Mouse (Mus musculus): ENCODE measurements around the gene Lamtor1.
A peak's percentile ranks its signal among the peaks of the same experiment; 100 is the strongest.
"Not testable (repeated sequence)": the region's sequence is repeated elsewhere in the genome, so short reads cannot be mapped to it uniquely, and the experiment has no call there.

Lamtor1 gene

GRCm38 (mm10) chr7:101900331-101901097, 5.2 kb upstream of the Lamtor1 start:
- DNase-seq (ENCODE audit: low spot score) = no peak

DNA sequence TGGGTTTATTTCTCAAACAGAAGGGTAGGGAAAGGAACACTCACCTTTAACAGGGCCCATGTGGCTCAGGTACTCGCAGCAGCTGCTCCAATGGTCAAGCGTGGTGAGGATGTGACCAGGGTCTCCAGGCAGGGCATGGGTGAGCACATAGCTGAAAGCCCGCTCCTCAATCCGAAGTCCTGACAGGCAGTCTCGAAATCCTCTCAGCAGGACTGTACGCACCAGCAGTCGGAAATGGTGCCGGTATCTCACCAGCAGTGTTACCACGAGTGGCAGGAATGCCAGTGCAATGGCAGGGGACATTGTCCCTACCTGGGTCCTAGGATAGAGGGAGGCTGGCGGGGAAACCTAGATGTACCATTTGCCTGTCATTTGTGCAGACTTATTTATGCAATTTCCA, 3.7 kb upstream of the Lamtor1 start:
- no peak for DNase-seq (ENCODE audit: low spot score)

DNA sequence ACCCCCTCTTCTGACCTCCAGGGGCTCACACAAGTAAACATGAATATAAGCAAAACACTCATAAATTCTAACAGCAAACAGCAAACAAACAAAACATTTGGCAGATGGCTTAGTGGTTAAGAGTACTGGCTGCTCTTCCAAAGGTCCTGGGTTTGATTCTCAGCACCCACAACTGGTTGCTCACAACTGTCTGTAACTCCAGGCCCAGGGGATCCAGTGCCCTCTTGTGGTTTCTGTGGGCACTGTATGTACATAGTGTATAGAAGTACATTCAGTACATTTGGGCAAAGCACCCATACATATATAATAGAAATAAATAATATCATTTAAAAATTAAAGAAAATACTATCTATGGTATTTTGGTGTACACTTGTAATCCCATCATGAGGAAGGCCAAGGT, 2.9 kb upstream of the Lamtor1 start:
- no peak for DNase-seq (ENCODE audit: low spot score)

DNA sequence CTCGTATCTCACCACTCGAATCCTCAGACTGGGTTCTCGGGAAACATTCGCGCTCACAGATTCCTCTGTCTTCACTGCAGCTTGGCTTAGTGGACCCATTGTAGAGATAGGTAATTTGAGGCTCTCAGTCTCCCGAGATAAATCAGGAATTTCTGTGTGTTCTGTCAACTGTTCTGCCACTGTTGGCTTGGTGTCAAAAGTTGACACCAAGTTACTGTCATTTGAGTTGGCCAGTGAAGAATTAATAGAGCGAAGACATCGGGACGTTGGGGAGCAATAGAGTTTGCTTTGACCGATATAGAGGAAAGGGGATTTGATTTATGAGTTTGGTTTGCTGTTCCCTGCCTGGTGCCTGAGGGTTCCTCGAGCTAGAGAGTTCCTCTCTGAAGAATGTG, 580 bp downstream of the Lamtor1 start, which contains the start of gene Tomt:
TSS of gene Tomt (minus strand) at position 73 of the 395 bp plus-strand sequence.
- no peak for DNase-seq (ENCODE audit: low spot score)

GRCm38 (mm10) chr7:101906696-101907095, 992 bp downstream of the Lamtor1 start:
- no peak for DNase-seq (ENCODE audit: low spot score)

- DNase-seq (ENCODE audit: low spot score) = peak; percentile 34
Observed at GRCm38 (mm10) chr7:101908367-101908766, 2.7 kb downstream of the Lamtor1 start.

DNA sequence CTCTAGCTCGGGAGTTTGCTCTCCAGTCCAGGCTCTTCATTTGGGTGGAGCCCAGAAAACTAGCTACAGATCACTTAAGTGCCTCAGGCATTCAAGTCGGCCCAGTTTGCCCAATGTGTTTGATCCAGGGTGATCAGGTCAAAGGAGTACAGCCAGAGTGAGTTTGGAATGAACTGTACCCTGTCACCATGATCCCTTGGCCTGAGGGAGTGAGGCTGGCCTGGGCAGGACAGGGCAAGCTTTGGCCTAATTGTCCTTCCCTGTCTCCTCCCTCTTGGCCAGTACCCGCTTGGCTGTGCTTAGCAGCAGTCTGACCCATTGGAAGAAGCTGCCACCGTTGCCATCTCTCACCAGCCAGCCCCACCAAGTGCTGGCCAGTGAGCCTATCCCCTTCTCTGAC, 4.4 kb downstream of the Lamtor1 start:
- DNase-seq (ENCODE audit: low spot score) = no peak

- DNase-seq (ENCODE audit: low spot score) = no peak
Observed at GRCm38 (mm10) chr7:101911982-101912381, 6.3 kb downstream of the Lamtor1 start.

DNA sequence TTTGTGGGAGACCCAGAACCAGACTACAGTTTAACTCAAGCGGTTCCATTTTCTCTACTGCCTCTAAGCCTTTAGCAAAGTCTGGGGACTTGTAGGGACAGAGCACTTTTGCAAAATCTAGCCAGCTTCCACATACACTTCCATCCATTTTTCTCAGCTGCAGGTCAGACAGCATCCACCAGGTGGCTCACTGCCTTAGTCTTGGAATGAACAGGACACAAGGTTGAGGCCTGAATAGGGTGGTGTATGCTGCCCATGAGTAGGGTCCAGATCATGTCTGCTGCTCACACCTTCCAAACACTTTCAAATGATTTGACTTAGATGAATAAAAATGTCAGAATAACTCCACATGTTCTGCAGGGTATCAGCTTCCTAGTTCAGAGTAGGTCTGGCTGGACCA, 12.4 kb downstream of the Lamtor1 start:
- peak; percentile 63 for DNase-seq (ENCODE audit: low spot score)

- not testable (repeated sequence) for DNase-seq (ENCODE audit: low spot score)
Observed at GRCm38 (mm10) chr7:101925892-101926291, 20.2 kb downstream of the Lamtor1 start.

DNA sequence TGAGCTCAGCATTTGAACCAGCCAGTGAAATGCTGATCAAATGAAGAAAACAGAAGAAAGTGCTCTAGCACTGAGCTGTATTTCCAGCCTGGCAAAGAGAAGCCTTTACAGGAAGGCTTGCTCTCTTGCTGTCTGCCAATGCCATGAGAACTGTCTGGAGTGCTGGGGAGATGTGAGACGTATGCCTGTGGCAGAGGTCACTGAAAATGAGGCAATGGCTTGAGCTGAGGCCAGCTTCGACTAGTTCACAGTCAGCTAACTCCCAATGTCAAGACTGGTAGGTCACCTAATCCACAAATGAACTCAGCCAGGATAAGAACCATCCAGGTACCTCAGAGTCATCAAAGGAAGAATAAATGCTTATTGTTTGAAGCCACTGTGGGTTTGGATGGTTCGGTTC, 22.4 kb downstream of the Lamtor1 start:
- no peak for DNase-seq (ENCODE audit: low spot score)

- DNase-seq (ENCODE audit: low spot score) = no peak
Observed at GRCm38 (mm10) chr7:101932551-101932950, 26.8 kb downstream of the Lamtor1 start.

- DNase-seq (ENCODE audit: low spot score) = peak; percentile 14
Observed at GRCm38 (mm10) chr7:101933300-101933699, 27.6 kb downstream of the Lamtor1 start.

- DNase-seq (ENCODE audit: low spot score) = peak; percentile 99
Observed at GRCm38 (mm10) chr7:101933751-101934240, 28.1 kb downstream of the Lamtor1 start, which contains the start of the genes Lrrc51 and Numa1. Gene Lrrc51, minus strand, starts transcription at chr7:101933895. Gene Numa1, plus strand, starts transcription at chr7:101934111.

DNA sequence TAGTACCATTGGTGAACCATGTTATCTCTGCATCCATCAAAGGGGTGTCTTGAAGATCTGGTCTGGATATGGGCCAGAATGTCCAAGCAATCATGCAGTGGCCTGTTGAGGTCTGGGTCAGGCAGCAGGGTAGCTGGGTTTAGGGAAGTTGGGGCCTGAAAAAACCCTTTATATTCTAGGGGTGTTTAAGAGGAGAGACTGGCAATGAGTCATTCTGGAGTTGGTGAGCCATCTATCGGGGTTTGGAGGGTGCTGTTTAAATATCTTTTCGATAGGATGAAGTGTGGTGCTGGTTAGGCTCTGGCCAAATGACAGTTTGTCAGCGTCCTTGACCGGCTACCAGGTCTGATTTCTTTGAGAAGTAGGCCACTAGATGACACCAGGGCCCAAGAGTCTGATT, 30.3 kb downstream of the Lamtor1 start:
- no peak for DNase-seq (ENCODE audit: low spot score)

DNA sequence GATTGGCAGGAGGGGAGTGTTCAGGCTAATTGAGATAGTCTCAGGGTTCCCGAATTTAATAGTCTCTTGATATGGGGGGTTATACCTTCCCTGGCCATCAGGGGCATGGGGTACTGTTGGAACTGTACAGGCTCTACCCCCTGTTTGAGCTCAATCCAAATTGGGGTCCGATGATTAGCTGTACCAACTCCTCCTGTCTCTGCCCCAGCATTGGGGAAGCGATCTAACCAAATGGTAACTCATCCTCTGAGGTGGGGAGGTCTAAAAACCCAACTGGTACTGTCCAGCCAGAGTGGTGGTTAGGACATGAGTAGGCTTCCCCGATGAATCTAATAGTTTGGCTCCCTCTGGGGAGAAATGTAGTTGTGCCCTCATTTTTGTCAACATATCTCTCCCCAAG, 31.3 kb downstream of the Lamtor1 start:
- DNase-seq (ENCODE audit: low spot score) = no peak

DNA sequence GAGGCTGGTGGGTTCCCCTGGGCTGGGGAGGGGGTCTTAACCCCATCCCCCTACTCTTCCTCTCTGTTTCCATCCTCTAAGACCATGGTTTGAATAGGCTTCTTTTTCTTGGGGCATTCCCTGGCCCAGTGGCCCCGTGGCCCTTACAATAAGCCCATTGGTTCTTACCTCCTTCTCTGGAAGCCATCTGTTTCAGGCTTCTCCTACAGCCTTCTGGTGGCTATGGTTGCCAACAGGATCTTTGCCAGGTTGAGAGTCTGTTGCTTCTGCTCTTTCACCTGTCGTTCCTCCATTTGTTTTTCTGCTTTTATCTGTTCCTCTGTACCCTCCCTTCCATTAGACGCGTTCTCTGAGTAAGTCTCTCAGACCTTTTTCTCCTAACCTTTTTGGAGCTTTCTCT, 31.9 kb downstream of the Lamtor1 start:
- DNase-seq (ENCODE audit: low spot score) = no peak

- no peak for DNase-seq (ENCODE audit: low spot score)
Observed at GRCm38 (mm10) chr7:101938348-101938747, 32.6 kb downstream of the Lamtor1 start.

DNA sequence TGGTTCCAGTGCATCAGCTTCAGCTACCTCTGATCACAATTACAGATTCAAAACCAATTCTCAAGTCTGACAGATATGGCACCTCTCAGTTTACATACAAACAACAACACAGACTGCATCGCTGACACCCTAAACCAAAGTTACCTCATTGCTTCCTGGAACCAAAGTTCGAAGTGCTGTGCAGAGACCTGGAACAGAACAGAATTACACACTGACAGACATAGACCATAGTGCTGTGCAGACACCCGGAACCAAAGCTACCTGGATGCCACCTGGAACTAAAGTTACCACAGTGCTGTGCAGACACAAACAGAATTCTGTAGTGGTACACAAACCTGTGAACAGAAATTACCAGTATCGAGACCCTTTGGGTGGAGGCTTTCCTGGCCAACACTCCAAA, 34.1 kb downstream of the Lamtor1 start:
- no peak for DNase-seq (ENCODE audit: low spot score)

GRCm38 (mm10) chr7:101949008-101949407, 43.3 kb downstream of the Lamtor1 start:
- DNase-seq (ENCODE audit: low spot score) = not testable (repeated sequence)

DNA sequence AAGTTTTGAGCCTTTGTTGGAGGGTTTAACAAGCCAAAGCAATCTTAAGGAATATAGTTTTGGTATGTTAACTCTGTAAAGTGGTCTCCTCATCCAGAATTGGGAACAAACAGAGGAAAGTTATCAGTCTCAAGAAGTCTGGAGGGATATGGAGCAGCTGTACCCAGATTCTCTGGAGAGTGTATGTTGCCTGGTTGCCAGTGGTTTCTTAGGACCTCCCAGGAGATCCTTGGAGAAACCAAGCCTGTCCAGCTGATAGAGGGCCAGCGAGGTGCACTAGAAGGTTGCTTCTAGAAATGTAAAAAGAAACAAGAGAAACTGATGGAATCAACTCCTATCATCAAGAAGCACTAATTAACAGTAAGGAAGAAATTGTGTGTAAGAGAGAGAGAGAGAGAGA, 45.9 kb downstream of the Lamtor1 start:
- DNase-seq (ENCODE audit: low spot score) = no peak

DNA sequence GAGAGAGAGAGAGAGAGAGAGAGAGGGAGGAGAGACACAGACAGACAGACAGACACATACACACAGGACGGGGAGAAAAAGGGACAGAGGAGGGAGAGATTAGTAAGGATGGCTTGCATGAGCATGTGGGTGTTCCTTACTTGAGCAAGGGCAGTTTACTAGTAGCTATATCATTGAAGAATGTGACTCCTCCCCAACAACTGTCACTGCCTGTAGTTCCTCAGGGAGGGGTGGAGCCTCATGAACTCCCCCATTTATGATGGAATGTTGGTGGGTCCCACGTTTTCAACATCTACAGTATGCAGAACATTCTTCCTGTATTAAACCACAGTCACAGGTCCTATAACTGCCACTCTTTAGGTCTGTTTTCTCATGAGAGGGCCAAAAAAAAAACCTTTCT, 46.4 kb downstream of the Lamtor1 start:
- no peak for DNase-seq (ENCODE audit: low spot score)

DNA sequence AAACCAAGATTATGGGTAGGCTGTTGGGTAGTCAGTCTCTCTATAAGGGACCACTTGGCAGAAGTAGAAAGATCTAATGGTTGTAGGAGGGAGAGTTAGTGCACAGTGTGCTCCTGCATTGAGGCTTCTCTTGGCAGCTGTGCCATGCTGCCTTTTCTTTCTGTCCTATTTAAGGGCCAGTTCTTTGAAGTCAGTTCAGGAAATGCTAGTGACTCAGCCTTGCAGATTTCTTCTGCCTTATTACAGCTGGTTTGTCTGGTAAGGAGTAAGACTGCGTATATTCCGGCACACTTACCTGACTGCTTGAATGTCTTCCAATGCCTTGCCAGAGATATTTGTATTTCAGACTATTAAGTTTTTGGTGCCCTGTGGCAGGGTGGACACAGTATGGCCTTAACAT, 48.5 kb downstream of the Lamtor1 start:
- DNase-seq (ENCODE audit: low spot score) = no peak

DNA sequence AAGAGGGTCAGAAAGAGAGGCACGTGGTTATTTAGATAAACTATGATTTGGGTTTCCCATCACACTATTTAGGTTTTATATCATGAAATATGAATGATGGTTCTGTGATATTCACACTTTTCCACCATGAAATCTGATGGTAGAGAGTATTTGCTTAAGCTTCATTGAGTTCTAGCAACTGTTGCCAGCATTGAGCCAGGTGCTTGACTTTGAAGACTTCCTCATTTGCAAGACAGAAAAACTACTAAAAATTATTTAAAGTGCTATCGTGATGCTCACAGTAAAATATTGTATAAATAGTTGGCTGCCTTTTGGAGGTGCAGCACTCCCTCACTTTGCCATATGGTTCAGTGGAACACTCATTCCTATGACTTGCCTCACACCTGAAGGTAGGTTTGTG, 49.6 kb downstream of the Lamtor1 start:
- DNase-seq (ENCODE audit: low spot score) = no peak

All from lung, postnatal 25 days (tissue).